Mouse (Mus musculus): ENCODE data around the gene Gm20388.
"Not testable (repeated sequence)": the region's sequence is repeated elsewhere in the genome, so short reads cannot be mapped to it uniquely, and the experiment has no call there.

The Gm20388 gene

GRCm38 (mm10) chr8:120777184-120777583 is 866.5 kb downstream of the Gm20388 start:
- DNase-seq = no peak

GRCm38 (mm10) chr8:120777732-120778131 is 867.1 kb downstream of the Gm20388 start:
- no peak for DNase-seq

- DNase-seq = no peak
Measured at GRCm38 (mm10) chr8:120779106-120779505, 868.5 kb downstream of the Gm20388 start.

- no peak for DNase-seq
Measured at GRCm38 (mm10) chr8:120783781-120784180, 873.1 kb downstream of the Gm20388 start.

GRCm38 (mm10) chr8:120786753-120787152 is 876.1 kb downstream of the Gm20388 start:
- no peak for DNase-seq

- DNase-seq = peak; percentile 30
Measured at GRCm38 (mm10) chr8:120787631-120788030, 877.0 kb downstream of the Gm20388 start.

- no peak for DNase-seq
Measured at GRCm38 (mm10) chr8:120792710-120793109, 882.1 kb downstream of the Gm20388 start.

GRCm38 (mm10) chr8:120795944-120796635 is 885.4 kb downstream of the Gm20388 start:
- DNase-seq = peak; percentile 94

- DNase-seq = no peak
Measured at GRCm38 (mm10) chr8:120797019-120797727, 886.5 kb downstream of the Gm20388 start.

GRCm38 (mm10) chr8:120800308-120800865 is 889.7 kb downstream of the Gm20388 start:
- peak; percentile 80 for DNase-seq

GRCm38 (mm10) chr8:120803661-120804375 is 893.2 kb downstream of the Gm20388 start:
- not testable (repeated sequence) for DNase-seq

- DNase-seq = no peak
Measured at GRCm38 (mm10) chr8:120804741-120805140, 894.1 kb downstream of the Gm20388 start.

GRCm38 (mm10) chr8:120806780-120807264 is 896.2 kb downstream of the Gm20388 start:
- DNase-seq = peak; percentile 34

- peak; percentile 52 for DNase-seq
Measured at GRCm38 (mm10) chr8:120807719-120808118, 897.1 kb downstream of the Gm20388 start.

GRCm38 (mm10) chr8:120809050-120809449 is 898.4 kb downstream of the Gm20388 start:
- peak; percentile 48 for DNase-seq

- DNase-seq = no peak
Measured at GRCm38 (mm10) chr8:120811953-120812352, 901.3 kb downstream of the Gm20388 start.

GRCm38 (mm10) chr8:120813028-120813427 is 902.4 kb downstream of the Gm20388 start:
- no peak for DNase-seq

GRCm38 (mm10) chr8:120813839-120814238 is 903.2 kb downstream of the Gm20388 start:
- DNase-seq = no peak

- no peak for DNase-seq
Measured at GRCm38 (mm10) chr8:120816371-120816770, 905.7 kb downstream of the Gm20388 start.

- no peak for DNase-seq
Measured at GRCm38 (mm10) chr8:120819906-120820305, 909.3 kb downstream of the Gm20388 start.

GRCm38 (mm10) chr8:120821399-120822170 is 910.9 kb downstream of the Gm20388 start:
- peak; percentile 84 for DNase-seq

- DNase-seq = no peak
Measured at GRCm38 (mm10) chr8:120823331-120823730, 912.7 kb downstream of the Gm20388 start.
